Mouse (Mus musculus) layer of hippocampus, adult 8-10 months (tissue): ENCODE measurements at regions not wholly inside any gene's neighbourhood (a gene's known extent, or its start where the extent isn't known, plus 50 kb on each side); places are given as distances from the start of the nearest gene placed in this dataset.

ENCODE experiments used
- DNase-seq, 2 experiments: peaks; one replicate each; pipeline ENCODE4 v3.0.0; 2022; ENCODE audit warnings: low spot score in 2 of 2

- peak in 1 of 2 experiments; percentile 55 for DNase-seq
These were observed 57.0 kb upstream of the Siglech start for GRCm38 (mm10) chr7:55710872-55711558.
